ENCODE assay signal across 7 mouse cellular contexts in the genomic region with DNA sequence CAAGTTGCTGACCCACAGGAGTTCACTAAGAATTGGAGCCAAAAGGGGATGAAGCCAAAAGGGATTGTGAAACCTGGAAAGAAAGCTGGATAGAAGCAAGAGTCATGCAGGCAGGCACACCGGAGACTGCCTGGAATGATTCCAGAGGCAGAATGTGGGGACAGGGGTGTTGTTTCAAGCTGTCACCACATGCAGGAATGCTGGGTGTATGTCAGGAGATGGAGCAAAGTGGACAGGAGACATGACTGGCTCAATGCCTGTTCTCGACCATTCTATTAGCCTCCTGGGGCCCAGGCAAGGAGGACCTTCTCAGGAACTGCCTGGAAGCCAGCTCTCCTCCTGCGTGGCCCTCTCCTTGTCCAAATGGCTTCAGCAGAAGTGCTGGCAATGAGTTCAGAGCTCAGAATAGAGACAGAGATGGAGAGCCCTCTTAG. TPM values are rescaled to one million over a fixed set of nuclear protein-coding genes. Genes with fewer than 3 reads are reported as not detected.
DNase-seq lines count a peak whose midpoint lies in the region; ATAC-seq and TF ChIP-seq lines count a peak whose summit lies in the region.

No protein-coding gene starts in this region.

- H3K79me3 ChIP-seq in C2C12 (ENCODE audit: low read depth): no peaks in the 10 kb centered on the region

- no peaks in the 10 kb centered on the region for H3K27me3 ChIP-seq in C2C12 (ENCODE audit: control insufficient read depth, insufficient read depth, insufficient read length)
- H3K27me3 ChIP-seq in forebrain, embryonic 11.5 days (ENCODE audit: control insufficient read depth, insufficient read depth, low read length): no peaks in the 10 kb centered on the region

- no peak overlapping the region for H3K27ac ChIP-seq in forebrain, embryonic 11.5 days (ENCODE audit: low read depth, low read length)

- H3ac ChIP-seq in C2C12 (ENCODE audit: control insufficient read depth, insufficient read length, low read depth): no peak overlapping the region

- no peak for TF ChIP-seq CTCF in C2C12 (IDR thresholded peaks at IDR 0.05; ENCODE audit: control insufficient read depth, insufficient read depth, insufficient read length)

- H3K36me3 ChIP-seq in C2C12 (ENCODE audit: control insufficient read depth, insufficient read depth): no peaks in the 10 kb centered on the region
- no peaks in the 10 kb centered on the region for H3K36me3 ChIP-seq in forebrain, embryonic 11.5 days (ENCODE audit: control insufficient read depth, insufficient read depth, low read length)

- H3K4me1 ChIP-seq in forebrain, embryonic 11.5 days (replicated peaks; ENCODE audit: control insufficient read depth, insufficient read depth, low read length): 0 out of 2 replicates have a peak, but pooled peaks cover 2% of the 10 kb centered on the region

- intact Hi-C loops in gastrocnemius, postnatal 36 days (cut with DNase I): loop anchor here (5.0 kb wide), 1 partner anchor 122 kb away; no protein-coding TSS in a partner anchor

- H3K9ac ChIP-seq in forebrain, embryonic 11.5 days (ENCODE audit: low read length): no peak overlapping the region

- H3K4me2 ChIP-seq in forebrain, embryonic 11.5 days (ENCODE audit: low read depth, low read length, severe bottlenecking): no peak overlapping the region

- 77% methylated on average over 3 of the region's 3 CpGs for WGBS in forebrain, embryonic 11.5 days

- no peaks in the 10 kb centered on the region for H3K9me3 ChIP-seq in forebrain, embryonic 11.5 days (ENCODE audit: control insufficient read depth, low read length)

- no peak overlapping the region for H3K4me3 ChIP-seq in C2C12 (ENCODE audit: insufficient read depth, poor library complexity, severe bottlenecking)
- H3K4me3 ChIP-seq in forebrain, embryonic 11.5 days (ENCODE audit: low read depth, low read length): no peak overlapping the region

- H3K79me2 ChIP-seq in C2C12 (ENCODE audit: control insufficient read depth, insufficient read depth): no peaks in the 10 kb centered on the region

- peak; percentile 75 for DNase-seq in adrenal gland, postnatal 14 days
- DNase-seq in gastrocnemius, postnatal 36 days: peak; percentile 65 to 76
- peak; percentile 56 to 78 for DNase-seq in kidney, postnatal 25 days
- no peak for DNase-seq in forebrain, embryonic 11.5 days (ENCODE audit: low spot score)
- DNase-seq in c-Kit-positive CD71-positive TER-119-positive erythroid progenitor cells, embryonic 14.5 days (ENCODE audit: low spot score): no peak
- DNase-seq in right cerebral cortex, postnatal 4 days: no peak

- no peak for ATAC-seq in forebrain, embryonic 11.5 days (replicated peaks; ENCODE audit: low FRiP score)

TF ChIP-seq in C2C12, 6 proteins besides CTCF, POLR2A, EP300 and RAD21:
- TF ChIP-seq CEBPB (IDR thresholded peaks at IDR 0.05; ENCODE audit: low read depth): peak; percentile 37
- no peak for TF ChIP-seq USF1 (IDR thresholded peaks at IDR 0.05; ENCODE audit: low read depth)

RNA-seq across cellular contexts. Expression of a gene that starts 33.2 kb away (rescaled TPM):
- 1.8 TPM for polyA plus RNA-seq in C2C12 (2012; fragmentation: generic; extraction: Trizol)
- total RNA-seq in adrenal gland, postnatal 14 days (2021): 16.7 and 24.4 TPM in 2 replicates
- 10 to 100 TPM; 13.7 to 19.0 TPM for total RNA-seq in gastrocnemius, postnatal 36 days (2021)
- 57.4 and 59.5 TPM in 2 replicates for polyA plus RNA-seq in forebrain, embryonic 11.5 days (2014; fragmentation: Nextera tagmentation; extraction: Ambion mirVana)

Comparison
In these comparisons a context has a peak if more than half of its experiments do, and no peak if none do; other contexts are left out.
1. DNase-seq: peak in adrenal gland, postnatal 14 days (single experiment), gastrocnemius, postnatal 36 days (2 of 2) and kidney, postnatal 25 days (2 of 2); none in forebrain, embryonic 11.5 days (single experiment), c-Kit-positive CD71-positive TER-119-positive erythroid progenitor cells, embryonic 14.5 days (single experiment) and right cerebral cortex, postnatal 4 days (single experiment).